Mouse (Mus musculus) gastrocnemius, postnatal 25 days (tissue): ENCODE measurements at regions not wholly inside any gene's neighbourhood (a gene's known extent, or its start where the extent isn't known, plus 50 kb on each side); places are given as distances from the start of the nearest gene placed in this dataset.

ENCODE experiments used
- DNase-seq: peaks from one replicate; pipeline ENCODE4 v3.0.0; 2022
- microRNA-seq, 2 experiments: library from miRNA; unstranded; fragments of <30 nt; microRNA quantifications; one replicate each; pipeline ENCODE4 v1.2.0; 2021; ENCODE audit warnings: borderline replicate concordance in 2 of 2

GRCm38 (mm10) chr1:195312426-195312825, 135.9 kb upstream of the Cr2 start:
- DNase-seq = no peak

- no peak for DNase-seq
Observed at GRCm38 (mm10) chr1:195285076-195285475, 108.6 kb upstream of the Cr2 start.

GRCm38 (mm10) chr1:195241496-195241895, 65.0 kb upstream of the Cr2 start:
- DNase-seq = peak; percentile 91

GRCm38 (mm10) chr1:195232658-195233057, 56.1 kb upstream of the Cr2 start:
- DNase-seq = no peak

GRCm38 (mm10) chr1:195227007-195227406, 50.5 kb upstream of the Cr2 start:
- no peak for DNase-seq

Small RNAs in the stretch of these regions (microRNA-seq; reads per million reads assigned to microRNA genes)
- 0 reads per million in 2 experiments for gene Gm24802
